Mouse (Mus musculus) kidney, adult 8-10 months (tissue): ENCODE data around the gene Fbxo7.
"Not testable (repeated sequence)": the region's sequence is repeated elsewhere in the genome, so short reads cannot be mapped to it uniquely, and the experiment has no call there.

Source experiments
- DNase-seq, 2 experiments: peaks; one replicate each; pipeline ENCODE4 v3.0.0; 2022

Gene Fbxo7

DNA sequence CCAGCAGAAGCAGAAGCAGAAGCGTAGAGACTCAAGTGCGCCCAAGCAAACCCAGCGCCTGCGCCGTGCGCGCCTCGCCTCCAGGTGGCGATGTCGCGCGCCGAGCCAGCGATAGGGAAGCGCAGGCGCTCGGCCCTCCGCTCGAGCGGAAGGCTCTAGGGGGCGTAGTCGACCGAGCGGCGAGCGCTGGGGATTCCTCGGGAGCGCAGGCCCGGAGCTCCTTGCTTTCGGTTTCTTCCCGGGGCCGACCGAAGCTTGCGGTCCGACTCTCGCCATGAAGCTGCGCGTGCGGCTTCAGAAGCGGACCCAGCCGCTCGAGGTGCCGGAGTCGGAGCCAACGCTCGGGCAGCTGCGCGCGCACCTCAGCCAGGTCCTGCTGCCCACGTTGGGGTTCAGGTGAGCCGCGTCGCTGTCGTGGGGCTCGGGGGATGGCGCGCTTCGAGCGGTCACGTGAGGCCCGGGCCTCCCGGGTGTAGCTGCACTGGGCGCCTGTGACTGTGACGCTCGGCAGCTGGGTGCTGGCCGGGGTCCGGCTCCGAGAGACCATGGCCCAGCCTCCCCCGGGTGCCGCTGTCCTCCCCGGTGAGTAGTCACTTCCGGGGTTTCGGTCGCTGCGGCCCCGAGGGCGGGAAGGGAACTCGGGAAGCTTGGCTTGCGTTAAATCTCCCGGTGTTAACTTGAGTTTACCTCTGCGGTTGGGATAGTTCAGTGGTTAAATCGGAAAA is at the start of gene Fbxo7:
Gene Fbxo7, plus strand, starts transcription at position 224 of the 725 bp plus-strand sequence.
- peak; percentile 84 to 88 for DNase-seq

DNA sequence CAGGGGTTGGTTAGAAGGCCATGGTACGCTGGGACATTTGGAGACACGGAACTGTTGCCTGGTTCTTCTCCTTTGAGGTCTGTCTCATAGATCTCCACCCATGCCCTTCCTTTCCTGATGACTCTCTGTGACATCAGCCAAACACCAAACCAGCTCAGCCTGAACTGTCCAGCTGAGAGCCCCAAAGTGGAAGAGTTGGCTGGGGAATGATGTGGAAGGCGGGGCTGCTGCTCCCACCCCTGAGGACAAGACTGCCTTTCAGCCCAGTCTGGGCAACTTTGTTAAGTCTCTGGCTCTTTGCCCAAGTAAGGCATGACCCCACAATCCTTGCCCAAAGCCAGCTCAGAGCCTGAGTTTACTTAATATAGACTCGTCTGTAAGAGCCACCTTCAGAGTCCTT is 48.9 kb upstream of the Fbxo7 start:
- no peak for DNase-seq

DNA sequence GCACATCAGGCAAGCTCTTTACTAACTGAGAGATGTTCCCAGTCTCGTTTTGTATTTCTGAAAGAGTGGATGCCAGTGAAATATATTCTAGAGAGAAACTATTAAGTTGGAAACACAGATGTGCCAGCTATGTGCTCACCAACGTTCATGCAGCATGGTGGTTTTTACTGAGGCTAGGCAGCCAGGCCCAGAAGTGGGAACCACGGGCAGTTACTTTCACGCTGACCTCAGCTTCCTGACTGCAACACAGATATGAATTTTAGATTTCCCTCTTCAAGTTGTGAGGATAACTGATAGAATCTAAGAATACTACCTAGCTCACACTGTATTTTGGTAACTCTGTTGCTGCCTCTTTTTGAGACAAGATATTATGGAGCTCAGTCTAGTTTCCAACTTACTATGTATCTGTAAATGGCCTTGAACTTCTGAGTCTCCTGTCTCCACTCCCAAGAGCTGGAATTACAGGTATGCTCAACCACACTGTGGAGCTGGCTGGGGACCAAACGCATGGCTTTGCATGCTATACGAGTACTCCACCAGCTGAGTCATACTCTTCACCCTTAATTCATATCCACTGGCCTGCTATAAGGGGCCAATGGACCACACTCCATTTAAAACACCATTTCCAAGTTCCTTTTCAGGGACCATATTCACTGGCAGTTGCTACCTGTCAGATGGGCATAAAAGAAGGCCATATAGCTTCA is 32.2 kb upstream of the Fbxo7 start:
- no peak for DNase-seq

DNA sequence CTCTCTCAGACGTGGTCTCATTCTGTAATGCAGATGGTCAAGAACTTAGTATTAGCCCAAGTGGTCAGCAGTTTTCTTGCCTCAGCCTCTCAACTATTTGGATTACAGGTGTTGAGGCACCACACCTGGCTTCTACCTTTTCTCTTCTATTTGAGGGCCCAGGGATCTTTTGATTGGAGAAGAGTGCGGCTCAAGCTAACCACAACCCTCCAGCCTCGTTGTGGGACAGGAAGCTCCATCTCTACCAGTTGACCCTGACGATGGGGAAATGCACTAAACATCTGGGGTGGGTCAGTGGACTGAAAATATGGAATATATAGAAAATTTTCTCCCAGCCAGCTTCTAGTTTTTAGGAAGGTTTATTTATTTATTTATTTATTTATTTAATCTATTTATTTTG is 29.4 kb upstream of the Fbxo7 start:
- no peak for DNase-seq

DNA sequence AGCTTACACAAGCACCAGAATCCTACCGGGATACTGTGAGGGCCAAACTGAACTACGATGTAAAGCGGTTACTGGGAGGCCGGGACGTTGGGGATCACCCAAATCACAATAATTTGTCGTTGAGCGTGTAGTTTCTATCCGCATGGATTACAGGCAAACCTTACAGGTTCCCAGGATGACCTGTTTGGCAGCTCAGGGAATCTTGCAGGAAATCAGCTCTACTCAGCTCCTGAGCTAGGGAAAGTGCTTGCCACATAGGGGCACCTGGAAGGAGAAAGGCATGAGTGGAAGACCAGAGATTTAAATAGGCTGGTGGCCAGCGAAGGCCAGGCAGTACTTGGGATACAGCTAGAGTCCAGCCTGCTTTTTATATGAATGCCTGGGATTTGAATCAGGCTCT is 27.9 kb upstream of the Fbxo7 start:
- DNase-seq: no peak

DNA sequence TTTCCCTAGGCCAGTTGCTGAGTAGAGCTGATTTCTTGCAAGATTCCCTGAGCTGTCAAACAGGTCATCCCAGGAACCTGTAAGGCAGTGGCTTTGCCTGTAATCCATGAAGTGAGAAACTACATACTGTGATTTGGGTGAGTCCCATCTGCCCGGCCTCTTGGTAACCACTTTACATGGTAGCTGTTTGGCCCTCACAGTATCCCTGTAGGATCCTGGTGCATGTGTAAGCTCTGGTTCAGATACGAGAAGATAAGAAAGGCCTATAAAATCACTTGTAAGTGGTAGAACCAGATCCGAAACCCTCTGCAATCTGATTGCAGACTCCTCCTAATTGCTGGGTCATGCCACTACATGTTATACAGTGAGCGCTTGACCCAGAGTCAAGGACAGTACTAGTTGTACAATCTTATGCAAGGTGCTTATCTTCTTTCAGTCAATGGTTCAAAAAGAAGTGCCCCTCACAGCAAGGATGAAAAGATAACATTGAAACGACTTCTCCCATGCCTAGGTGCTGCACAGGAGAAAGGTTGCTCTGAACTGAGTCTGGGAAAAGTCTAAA is 27.1 kb upstream of the Fbxo7 start:
- no peak for DNase-seq

DNA sequence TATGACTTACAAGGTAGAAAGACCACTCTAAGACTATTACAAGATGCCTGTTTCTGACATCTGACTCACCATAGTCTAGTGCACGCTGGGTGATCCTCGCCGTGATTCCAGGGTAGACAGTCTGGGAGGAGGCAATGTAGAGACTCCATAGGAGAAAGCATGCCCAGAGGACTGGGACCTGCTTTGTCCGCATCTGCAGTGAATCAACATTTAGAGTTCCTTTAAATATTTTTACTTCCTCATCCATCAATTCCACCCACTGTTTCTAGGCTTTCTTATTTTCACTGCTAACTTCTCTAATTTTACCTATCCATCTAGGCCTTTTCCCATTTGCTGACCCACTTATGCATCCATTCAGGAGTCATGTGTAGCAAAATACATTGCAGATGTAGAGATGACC is 21.3 kb upstream of the Fbxo7 start:
- DNase-seq: no peak

DNA sequence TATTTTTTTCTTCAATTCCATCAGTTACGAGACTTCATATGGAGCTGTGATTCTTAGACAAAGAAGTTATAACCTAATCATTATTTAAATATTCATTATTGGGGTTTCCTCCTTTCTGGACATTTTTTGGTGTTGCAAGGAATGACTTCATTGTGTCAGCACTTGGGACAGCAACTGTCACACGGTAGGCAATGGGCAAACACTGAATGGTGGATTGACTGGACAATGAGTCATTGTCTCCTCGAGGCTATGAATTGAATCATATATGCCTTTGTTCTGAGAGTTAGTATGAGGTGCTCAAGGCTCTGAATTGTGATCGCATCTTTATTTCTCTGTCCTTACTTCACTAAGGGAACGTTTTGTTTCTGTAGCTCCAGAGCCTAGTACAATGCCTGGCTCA is 15.3 kb upstream of the Fbxo7 start:
- DNase-seq: no peak

DNA sequence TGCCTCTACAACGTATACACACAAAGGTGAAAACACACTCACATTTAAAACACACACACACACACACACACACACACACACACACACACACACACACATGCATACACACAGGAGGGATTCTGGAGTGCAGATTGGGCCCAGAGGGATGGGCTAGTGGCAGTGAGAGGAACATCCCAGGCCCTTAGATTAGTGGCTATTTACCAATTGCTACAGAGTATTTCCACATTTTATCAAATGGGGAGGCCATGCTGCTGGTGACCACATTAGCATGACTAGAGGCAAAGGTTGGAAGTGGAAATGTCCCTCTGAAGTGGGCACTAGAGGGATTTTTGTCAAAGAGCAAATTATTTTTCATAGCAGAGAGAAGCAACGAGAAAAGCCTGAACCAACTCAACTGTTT is 12.1 kb upstream of the Fbxo7 start:
- no peak for DNase-seq

DNA sequence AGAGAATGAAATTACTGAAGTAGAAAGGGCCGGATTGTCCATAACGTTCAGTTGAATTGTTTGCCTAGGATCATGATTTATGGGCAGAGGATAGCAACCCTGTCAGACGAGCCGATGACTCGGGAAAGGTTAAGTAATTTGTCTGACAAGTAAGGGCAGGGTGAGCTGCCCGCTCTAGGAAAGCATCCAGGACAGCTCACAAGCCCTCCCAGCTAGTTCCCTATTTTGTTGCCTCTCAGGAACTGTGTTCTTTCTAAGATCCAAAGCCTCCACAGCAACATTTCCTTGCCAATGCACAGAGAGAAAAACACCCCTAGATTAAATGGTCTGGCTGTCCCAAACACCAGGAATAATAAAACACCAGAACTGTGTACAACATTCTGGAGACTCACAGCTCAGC is 11.1 kb upstream of the Fbxo7 start:
- no peak for DNase-seq

DNA sequence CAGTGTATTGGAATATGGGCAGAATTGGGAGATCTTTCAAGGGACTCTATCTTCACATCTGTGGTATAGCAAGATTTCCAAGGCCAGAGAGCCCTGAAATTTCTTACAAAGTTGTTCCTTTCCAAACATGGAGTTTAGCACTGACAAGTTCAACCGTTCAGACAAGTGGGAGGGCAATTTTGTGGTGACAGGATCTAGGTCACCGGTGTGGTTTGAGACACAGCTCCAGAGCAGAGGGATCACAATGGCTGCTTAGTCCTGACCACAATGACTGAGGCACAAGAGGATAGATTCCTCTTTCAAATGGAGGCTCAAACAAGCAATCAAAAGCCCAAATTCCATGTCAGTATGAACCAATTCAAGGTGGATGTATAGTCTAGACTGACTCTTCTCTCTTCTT is 10.6 kb upstream of the Fbxo7 start:
- no peak for DNase-seq

DNA sequence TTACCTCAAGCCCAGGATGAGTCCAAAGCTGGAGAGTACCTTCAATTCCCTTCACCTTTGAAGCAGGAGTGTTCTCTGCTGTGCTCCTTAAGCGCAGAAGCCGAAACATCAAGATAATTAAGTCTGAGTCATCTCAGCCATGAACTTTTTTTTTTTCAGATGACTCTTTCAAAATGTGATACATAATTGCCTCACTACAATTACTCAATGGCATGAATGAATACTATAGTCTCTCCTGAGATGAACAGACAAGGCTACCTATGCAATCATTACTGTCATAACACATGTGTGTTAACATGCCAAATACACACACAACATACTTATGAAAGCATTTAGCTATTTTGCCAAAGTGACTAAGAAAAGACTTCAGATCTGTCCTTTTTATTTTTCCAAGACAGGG is 10.0 kb upstream of the Fbxo7 start, which contains the start of gene Bpifc:
Gene Bpifc, minus strand, starts transcription at position 115 of the 400 bp plus-strand sequence.
- no peak for DNase-seq

DNA sequence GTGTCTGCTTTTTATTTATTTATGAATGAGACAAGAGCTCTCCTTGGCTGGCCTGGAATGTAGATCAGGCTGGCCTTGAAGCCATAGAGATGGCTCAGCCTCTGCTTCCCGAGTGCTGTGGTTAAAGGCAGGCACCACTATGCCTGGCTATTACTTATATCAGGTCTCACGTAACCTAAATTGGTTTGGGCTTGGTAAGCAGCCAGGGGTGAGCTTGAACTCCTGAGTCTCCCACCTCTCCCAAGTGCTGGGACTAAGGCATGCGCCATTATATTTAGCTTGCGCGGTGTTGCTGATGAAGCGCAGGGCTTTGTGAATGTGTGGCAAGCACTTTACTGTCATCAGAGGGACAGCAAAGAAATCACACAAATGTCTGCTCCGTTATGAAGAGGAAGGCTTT is 4.0 kb upstream of the Fbxo7 start:
- DNase-seq: no peak

DNA sequence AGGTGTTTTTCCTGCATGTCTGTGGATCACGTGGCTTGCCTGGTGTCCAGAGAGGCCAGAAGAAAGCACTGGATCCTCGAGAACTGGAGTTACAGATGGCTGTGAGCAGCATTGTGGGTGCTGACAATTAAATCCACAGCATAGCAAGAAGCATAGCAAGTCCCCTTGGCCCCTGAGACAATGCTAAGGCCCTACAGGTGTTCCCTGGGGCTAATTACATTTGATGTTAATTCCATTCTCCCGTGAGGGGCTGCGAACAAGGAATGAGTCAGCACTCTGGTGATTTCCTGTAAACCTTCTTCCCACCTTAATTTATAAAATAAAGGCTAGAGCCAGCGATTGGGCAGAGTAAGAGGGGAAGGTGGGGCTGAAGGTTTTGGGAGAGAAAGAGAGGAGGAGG is 3.0 kb upstream of the Fbxo7 start:
- DNase-seq: no peak

DNA sequence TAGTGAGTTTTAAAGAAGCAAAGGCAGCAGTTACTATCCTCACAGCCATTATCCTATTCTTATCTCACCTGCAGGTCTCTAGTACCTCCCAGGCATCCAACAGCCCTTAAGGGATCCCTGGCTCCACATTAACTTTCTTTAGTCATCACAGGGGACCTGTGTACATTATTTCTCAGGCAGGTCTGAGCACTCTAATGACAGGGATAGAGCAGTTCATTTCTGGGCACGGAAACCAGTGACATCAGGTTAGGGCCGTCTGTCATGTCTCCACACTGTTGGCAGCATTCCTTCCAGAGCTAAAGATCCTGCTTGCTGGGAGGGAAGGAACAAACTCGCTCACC is 394 bp upstream of the Fbxo7 start:
- DNase-seq: no peak

DNA sequence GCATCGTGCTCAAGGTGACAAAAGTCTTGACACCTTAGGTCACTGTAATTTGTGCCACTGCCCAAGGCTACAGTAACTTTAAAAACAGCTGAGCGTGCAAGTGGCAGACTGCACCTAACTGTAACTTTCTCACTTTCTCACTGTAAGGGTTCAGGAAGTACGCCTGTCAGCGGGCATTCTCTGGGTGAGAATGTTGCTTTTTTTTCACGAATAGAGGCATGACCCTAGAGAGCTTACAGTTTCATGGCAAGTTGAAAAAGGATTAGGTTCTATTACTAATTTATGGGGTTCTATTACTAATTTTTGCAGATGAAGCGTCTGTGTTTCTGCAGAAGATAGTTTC is 673 bp downstream of the Fbxo7 start:
- no peak for DNase-seq

DNA sequence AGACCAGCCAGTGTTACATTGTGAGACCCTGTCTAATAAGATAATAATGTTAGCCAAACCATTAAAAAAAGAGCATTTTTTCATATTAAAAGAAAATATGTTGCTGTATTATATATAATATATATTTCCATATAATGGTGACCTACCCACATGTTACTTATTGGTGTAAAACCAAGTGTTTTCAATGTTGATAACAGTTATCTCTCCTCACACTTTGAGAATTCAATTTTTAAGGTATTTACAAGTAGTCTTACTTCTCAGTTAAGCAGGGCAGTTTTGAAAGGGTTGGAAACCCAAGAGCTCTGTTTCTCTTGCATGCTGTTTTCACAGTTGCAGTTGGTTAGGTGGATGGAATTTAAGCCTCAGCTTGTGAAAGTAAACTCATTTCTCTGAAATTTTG is 1.4 kb downstream of the Fbxo7 start:
- no peak for DNase-seq

DNA sequence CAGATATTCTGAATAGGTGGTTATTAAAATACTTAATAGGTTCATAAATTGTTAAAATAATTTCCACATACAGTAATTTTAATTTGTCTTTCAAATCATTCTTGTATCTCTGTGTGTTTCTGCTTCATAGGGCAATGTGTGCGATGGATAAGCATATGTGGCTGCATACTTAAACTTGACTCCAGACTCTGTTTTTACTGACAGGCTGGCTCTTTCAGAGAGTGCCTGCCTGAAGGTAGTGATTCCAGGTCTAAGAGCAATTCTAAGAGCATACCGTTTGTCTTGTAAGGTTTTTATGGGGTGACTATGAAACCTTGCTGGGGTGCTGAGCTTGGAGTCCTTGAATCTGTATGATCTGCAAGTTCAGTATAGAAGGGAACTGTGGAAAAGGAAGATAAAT is 4.1 kb downstream of the Fbxo7 start:
- DNase-seq: no peak

DNA sequence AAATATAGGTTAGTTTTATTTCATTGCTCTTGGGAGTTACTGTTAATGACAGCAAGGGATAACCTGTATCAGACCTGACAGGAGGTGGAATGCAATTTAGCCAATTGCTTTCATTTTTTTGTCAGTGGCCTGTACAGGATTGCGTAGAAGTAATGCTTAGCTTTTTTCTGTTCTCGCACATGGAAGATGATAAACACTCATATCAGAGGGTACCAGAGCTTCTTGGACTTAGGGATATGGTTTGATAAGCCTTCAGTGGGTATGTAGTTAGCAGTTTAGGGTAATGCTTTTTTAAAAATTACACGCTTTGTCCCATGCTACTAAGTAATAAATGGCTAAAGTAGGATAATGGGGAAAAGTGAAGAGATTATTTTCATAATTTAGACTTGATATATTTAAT is 4.6 kb downstream of the Fbxo7 start:
- no peak for DNase-seq

DNA sequence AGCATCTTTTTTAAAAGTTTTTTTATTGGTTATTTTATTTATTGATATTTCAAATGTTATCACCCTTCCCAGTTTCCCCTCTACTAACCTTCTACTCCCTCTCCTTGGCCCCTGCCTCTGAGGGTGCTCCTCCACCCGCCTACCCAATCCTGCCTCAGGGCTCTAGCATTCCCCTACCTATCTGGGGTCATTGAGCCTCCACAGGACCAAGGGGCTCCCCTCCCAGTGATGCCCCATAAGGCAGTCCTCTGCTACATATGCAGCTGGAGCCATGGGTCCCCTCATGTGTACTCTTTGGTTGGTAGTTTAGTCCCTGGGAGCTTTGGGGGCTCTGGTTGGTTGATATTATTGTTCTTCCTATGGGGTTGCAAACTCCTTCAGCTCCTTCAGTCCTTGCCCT is 5.0 kb downstream of the Fbxo7 start:
- not testable (repeated sequence) for DNase-seq

DNA sequence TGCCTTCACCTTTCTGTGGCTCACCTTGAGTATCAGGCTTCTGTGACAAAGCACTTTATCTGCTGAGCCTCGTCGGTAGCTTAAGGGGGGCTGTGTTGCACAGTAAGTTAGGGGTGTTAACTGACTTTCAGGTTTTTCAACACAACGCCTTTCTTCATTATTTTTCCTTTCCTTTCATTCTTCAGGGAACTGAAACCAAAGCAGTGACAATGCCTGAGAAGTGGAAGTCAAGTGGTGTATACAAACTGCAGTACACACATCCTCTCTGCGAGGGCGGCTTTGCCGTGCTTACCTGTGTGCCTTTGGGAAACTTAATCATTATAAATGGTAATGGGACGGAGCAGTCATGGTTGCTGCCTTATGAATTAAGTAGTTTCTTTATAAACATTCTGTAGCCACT is 9.0 kb downstream of the Fbxo7 start:
- no peak for DNase-seq

DNA sequence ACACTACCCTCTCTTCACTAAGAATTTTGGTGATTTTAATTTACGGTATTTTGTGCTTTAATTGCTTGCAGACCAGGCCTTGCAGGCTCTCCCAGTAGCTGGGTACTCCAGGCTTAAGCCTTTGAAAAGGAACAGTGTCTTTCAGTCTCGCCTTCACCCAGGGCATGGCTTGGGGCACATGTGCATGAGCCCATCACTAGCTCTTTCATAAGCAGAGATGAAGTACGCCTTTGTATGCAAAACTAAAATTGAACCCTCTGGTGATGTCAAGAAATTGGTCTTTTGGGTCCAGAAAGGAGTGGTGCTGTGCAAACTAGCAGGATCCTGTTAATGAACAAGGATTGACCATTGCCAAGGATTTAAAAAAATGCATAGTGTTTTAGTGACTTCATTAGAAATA is 10.7 kb downstream of the Fbxo7 start:
- no peak for DNase-seq

DNA sequence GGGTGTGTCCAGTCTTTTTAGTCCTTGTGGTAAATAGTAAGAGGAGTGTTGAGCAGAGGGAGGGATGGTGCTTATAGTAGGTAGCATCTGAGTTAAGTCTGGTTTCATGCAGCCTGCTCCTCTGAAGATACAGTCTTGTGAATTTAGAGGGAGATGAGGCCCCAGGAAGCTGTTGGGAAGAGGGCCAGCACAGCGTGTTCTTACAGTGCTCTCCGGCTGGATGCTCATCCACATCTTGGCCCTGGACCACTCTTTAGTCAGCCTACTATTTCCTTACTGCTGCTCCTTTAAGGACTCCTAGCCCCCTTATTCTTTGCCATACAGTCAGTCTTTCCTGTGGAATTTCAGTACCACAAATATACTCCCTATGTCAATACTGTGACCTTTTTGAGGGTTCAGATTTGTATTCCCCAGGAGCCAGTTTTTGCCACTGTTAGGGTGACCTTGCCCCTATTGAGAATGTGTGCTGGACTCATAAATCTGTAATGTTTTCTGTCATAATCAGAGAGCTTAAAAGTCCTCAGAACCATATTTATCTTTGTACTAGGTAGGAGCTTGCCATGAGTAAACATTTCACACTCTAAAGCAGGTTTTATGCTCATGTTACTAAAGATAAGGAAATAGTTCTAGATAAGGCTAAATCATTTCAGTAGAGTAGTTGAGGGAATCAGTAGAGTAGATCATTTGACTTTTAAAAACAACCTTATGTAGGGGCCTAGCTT is 12.4 kb downstream of the Fbxo7 start:
- DNase-seq: no peak

DNA sequence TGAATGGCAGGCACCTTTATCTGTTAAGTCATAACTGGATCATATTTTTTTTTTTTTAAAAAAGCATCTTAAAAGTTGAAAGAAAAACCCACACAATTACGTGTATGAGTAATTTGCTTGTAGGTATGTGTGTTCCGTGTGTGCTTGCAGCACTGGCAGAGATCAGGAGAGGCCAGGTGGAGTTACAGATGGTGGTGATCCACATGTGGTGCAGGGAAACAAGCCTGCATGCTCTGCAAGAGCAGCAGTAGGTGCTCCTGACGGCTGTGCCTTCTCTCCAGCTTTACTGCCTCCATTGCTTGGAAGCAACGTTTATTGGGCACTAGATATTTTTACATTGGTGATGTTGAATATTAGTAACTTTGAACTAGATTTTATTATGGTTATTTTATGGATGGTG is 21.9 kb downstream of the Fbxo7 start:
- no peak for DNase-seq
